Mouse (Mus musculus): Measurements from ENCODE around the gene BC030870. TPM values are rescaled to one million over a fixed set of nuclear protein-coding genes. Genes with fewer than 3 reads are reported as not detected.

The BC030870 gene
- polyA plus RNA-seq, 1 experiment = not detected

DNA sequence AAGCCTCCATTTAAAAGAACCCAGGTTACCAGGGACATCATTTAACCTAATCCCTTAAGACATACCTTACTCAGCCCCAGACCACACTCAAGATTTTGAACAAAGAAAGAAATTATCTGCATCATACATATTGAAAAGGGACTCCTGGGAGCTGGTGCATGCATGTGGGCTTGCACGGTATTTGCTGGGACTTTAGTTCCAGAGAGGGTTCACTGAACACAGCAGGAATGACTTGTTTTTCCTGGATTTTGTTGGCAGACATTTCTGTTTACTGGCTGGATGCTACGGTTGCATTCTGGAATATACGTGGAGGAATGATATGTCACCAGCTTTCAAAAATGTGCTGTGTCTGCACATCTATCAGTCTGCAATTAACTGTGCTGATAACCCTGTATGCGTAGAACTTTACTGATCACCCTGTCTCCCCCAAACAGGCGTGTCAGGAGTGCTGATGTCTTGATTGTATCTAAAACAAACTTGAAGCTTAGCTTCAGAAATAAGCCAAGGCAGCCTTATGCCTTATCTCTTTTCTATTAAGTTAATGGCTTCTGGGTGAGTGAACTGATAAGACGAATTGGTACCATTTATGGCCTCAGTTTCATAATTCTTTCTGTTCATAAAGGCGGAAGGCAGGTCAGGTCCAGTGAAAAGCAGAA is 31.5 kb downstream of the BC030870 start:
- no peak for TF ChIP-seq GATA1 (IDR thresholded peaks at IDR 0.05; ENCODE audit: low read length)

DNA sequence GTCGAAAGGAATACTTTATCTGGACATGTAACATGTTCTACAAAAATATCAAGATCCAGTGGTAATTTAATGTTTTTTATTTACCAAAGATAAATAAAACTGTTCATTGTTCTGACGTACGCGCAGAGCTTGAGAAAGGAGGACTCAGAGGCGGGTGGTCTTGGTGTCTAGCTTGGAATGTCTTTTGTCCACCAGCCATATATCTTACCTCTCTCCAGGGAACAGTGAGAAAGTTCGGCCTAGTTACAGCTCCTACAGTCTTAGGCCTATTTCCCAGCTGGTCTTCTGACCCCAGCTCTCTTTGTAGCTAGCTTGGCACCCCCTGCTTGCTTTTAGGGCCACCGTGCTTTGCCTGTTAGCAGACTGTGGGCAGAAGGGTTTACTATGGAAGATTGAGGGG is 39.6 kb downstream of the BC030870 start:
- TF ChIP-seq GATA1 (IDR thresholded peaks at IDR 0.05; ENCODE audit: low read length) = no peak

DNA sequence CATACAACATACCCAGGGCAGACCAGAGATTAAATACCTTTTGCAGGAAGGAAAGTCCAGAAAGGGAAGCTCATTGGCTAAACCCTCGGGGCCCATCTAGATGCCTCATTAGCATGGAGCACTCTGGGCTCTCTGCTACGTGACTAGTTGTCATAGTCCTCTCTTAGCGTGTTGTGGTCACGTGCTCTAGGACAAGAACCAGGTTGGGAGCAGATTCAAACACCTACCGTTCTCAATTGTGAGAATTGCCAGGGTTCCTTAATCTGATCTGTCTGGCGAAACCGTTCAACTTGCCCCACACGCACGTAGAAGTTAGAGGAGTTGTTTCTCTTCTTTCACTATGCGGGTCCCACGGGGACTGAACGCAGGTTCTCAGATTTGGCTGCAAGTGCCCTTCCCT is 41.2 kb downstream of the BC030870 start:
- no peak for TF ChIP-seq GATA1 (IDR thresholded peaks at IDR 0.05; ENCODE audit: low read length)

DNA sequence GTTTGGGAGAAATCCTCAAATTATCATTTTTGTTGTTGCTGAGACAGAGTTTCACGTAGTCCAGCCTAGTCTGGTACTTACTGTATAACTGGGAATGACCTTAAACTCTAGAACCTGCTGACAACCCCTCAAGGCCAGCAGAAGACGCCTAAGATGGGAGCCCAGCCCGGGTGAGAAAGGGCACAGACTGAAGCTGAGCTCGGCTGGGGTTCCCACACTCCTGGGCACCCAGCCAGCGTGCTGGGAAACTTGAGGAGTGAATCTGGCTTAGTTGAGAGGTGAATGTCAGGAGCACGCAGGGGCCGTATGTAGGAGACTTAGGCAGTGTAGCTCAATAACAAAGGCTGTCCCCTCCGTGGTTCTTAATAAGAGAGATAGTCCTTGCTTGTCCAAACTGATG is 41.7 kb downstream of the BC030870 start:
- TF ChIP-seq GATA1 (IDR thresholded peaks at IDR 0.05; ENCODE audit: low read length) = no peak

DNA sequence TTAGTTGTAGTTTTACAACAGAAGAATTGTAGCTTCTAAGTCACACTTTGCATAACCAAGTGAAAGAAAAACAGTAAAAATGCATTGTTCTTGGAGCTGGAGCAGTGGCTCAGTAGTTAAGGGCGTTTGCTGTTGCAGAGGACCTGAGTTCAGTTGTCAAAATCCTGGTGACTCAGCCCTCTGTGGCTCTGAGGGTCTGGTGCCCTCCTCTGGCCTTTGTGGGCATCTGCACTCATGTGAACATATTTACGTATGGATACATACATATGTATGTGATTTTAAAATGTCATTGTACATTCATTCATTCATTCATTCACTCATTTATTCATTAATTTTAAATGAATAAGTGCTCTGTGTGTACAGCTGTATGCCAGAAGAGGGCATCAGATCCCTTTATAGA is 43.7 kb downstream of the BC030870 start:
- no peak for TF ChIP-seq GATA1 (IDR thresholded peaks at IDR 0.05; ENCODE audit: low read length)

DNA sequence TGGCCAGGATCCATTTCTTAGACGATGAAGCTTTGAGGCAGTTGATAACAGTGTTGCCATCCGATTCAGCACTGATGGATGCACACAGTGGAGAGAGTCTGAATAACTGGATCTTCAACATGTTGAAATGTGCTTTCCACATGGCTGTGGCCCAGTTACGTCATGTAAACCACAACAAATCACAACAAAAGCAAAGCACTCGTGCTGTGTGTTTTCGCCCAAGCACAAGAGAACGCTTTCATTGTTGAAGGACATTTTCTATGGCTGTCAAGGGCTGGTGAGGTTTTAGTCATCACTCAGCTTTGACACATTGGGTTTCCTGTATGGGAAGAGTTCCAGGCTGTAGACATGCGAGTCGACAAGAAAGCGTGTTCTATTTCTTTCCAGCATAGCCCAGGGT is 48.6 kb downstream of the BC030870 start:
- TF ChIP-seq GATA1 (IDR thresholded peaks at IDR 0.05; ENCODE audit: low read length) = no peak

GRCm38 (mm10) chr8:65074733-65075132 is 54.6 kb downstream of the BC030870 start, which contains the start of gene Gm10663:
TSS of gene Gm10663 (plus strand) at chr8:65075033.
- TF ChIP-seq GATA1 (IDR thresholded peaks at IDR 0.05; ENCODE audit: low read length) = no peak

- TF ChIP-seq GATA1 (IDR thresholded peaks at IDR 0.05; ENCODE audit: low read length) = no peak
These were observed 58.4 kb downstream of the BC030870 start for GRCm38 (mm10) chr8:65070996-65071395.

DNA sequence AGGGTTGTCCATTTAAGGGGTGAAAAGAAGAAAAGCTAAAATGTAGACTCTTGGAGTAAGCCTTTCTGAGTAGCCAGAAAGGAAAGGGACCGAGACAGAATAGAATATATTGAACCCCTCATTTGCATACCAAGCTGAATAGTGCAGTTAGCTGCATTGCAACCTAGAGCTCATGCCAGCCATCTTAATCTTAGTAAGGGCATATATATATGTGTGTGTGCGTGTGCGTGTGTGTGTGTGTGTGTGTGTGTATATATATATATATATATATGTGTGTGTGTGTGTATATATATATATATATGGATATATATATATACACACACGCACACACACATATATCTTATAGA is 60.9 kb downstream of the BC030870 start:
- TF ChIP-seq GATA1 (IDR thresholded peaks at IDR 0.05; ENCODE audit: low read length) = no peak

DNA sequence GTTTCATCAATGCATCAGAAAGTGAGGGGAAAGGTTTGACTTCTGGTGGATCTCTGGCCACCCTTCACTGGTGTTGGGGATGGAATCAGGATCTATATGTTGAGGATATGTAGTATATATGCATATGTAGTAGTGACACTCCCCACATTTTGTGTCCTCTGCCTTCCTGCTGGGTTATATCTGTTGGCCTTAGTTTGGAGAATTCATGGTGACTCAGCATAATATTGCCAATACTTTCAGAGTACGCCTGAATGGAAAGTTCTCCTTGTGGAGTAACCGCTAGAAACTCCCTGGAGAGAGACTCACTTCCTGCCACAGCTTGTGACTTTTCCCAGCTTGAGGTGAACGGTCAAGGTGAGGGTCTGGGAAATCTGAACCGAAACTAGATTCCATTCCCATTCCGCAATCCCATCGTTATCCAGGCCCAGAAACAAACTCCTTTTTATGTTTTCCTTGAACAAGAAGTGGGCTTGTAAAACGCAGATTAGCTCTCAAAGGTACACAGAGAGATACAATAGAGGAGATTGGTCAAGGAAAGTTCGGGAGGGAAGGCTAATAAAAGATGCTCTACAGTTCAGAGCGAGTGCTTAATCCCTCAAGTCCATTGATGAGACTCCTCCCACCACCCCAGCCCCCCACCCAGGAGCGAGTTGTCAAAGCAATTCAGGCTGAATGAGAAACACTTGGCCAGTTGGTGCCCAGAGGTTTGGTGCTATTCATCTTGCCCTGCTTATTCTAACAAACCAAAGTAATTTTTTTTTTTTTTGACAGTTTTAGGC is 61.5 kb downstream of the BC030870 start:
- TF ChIP-seq GATA1 (IDR thresholded peaks at IDR 0.05; ENCODE audit: low read length) = no peak

- no peak for TF ChIP-seq GATA1 (IDR thresholded peaks at IDR 0.05; ENCODE audit: low read length)
These were observed 62.3 kb downstream of the BC030870 start for GRCm38 (mm10) chr8:65067031-65067430.

GRCm38 (mm10) chr8:65065622-65066021 is 63.7 kb downstream of the BC030870 start:
- TF ChIP-seq GATA1 (IDR thresholded peaks at IDR 0.05; ENCODE audit: low read length) = no peak

DNA sequence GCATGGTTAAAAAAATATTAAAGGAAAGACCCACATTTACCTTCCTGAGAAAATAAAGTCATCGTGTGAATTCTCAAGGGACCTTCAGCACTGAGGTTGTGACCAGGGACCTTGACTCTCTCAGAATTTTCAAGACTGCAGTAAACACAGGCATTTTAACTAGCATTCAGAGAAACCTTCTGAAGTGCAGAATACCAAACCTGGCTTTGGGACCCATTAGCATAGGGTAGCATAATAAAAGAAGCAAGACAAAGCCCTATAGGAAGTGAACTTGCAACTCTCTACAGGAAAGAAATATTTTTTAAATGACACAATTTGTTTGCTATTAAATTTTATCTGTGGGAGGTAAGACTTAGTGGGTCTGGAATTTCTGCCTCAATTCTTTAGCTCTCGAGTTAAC is 65.3 kb downstream of the BC030870 start:
- no peak for TF ChIP-seq GATA1 (IDR thresholded peaks at IDR 0.05; ENCODE audit: low read length)

GRCm38 (mm10) chr8:65062195-65062594 is 67.2 kb downstream of the BC030870 start:
- no peak for TF ChIP-seq GATA1 (IDR thresholded peaks at IDR 0.05; ENCODE audit: low read length)

- no peak for TF ChIP-seq GATA1 (IDR thresholded peaks at IDR 0.05; ENCODE audit: low read length)
These were observed 72.6 kb downstream of the BC030870 start for GRCm38 (mm10) chr8:65056722-65057121.

GRCm38 (mm10) chr8:65053968-65054367 is 75.4 kb downstream of the BC030870 start:
- TF ChIP-seq GATA1 (IDR thresholded peaks at IDR 0.05; ENCODE audit: low read length) = no peak

- no peak for TF ChIP-seq GATA1 (IDR thresholded peaks at IDR 0.05; ENCODE audit: low read length)
These were observed 75.8 kb downstream of the BC030870 start for GRCm38 (mm10) chr8:65053554-65053953.

Data from G1E-ER4 (cell line).